Mouse (Mus musculus) midbrain, embryonic 14.5 days (tissue): ENCODE data around the gene Fyco1. TPM values are rescaled to one million over a fixed set of nuclear protein-coding genes. Genes with fewer than 3 reads are reported as not detected.
"Not testable (repeated sequence)": the region's sequence is repeated elsewhere in the genome, so short reads cannot be mapped to it uniquely, and the experiment has no call there.

Source experiments
- ATAC-seq: fragments of 200-750 bp; cut with Nextera tagmentation; 2 replicates; pipeline ENCODE4 v1.8.0; 2017; ENCODE audit warnings: moderate number of reproducible peaks, moderate library complexity; ENCODE audit not compliant: low FRiP score, low TSS enrichment
- DNase-seq: peaks from one replicate; pipeline ENCODE4 v3.0.0-alpha.2; 2015
- H3K27ac ChIP-seq: fragments of 300-500 bp; sonication (generic); replicated peaks from 2 replicates; pipeline ENCODE4 v1.5.1; 2014; ENCODE audit warnings: mild to moderate bottlenecking, low read depth, low read length, moderate library complexity
- H3K27me3 ChIP-seq: fragments of 300-500 bp; sonication (generic); 2 replicates; pipeline ENCODE4 v1.6.1; 2014; ENCODE audit warnings: low read length, control low read depth, mixed read lengths; ENCODE audit not compliant: control insufficient read depth, insufficient read depth
- H3K36me3 ChIP-seq: fragments of 300-500 bp; sonication (generic); 2 replicates; pipeline ENCODE4 v1.6.1; 2014; ENCODE audit warnings: low read length, control low read depth; ENCODE audit not compliant: control insufficient read depth, insufficient read depth
- H3K4me1 ChIP-seq: fragments of 300-500 bp; sonication (generic); 2 replicates; pipeline ENCODE4 v1.6.1; 2014; ENCODE audit warnings: mild to moderate bottlenecking, antibody characterized with exemption, low read length, control low read depth; ENCODE audit not compliant: control insufficient read depth, insufficient read depth
- H3K4me2 ChIP-seq: fragments of 300-500 bp; sonication (generic); 2 replicates; pipeline ENCODE4 v1.6.1; 2014; ENCODE audit warnings: mild to moderate bottlenecking, low read length, moderate library complexity
- H3K4me3 ChIP-seq: fragments of 300-500 bp; sonication (generic); replicated peaks from 2 replicates; pipeline ENCODE4 v1.5.1; 2014; ENCODE audit warnings: low read depth, low read length
- H3K9ac ChIP-seq: fragments of 300-500 bp; sonication (generic); replicated peaks from 2 replicates; pipeline ENCODE4 v1.6.1; 2014; ENCODE audit warnings: mild to moderate bottlenecking, low read length, moderate library complexity
- H3K9me3 ChIP-seq: fragments of 300-500 bp; sonication (generic); 2 replicates; pipeline ENCODE4 v1.6.1; 2016; ENCODE audit warnings: low read length, control low read depth, mixed read lengths; ENCODE audit not compliant: control insufficient read depth
- WGBS: fragments of 180-500 bp; shearing (Covaris S2); extraction: QIAGEN DNeasy Blood & Tissue Kit; methylation state at CpG from one replicate; pipeline ENCODE4 v1.1.7; 2014; 5-methylcytosine and 5-hydroxymethylcytosine counted together
- polyA plus RNA-seq: library from polyadenylated mRNA; unstranded; fragments of >200 nt; fragmentation: Nextera tagmentation; extraction: Ambion mirVana; gene quantifications from 2 replicates; pipeline ENCODE4 v1.2.1, GENCODE M21; 2014

The Fyco1 gene
- polyA plus RNA-seq, 1 experiment from 2014 or later, result 10.2 TPM

- not testable (repeated sequence) for DNase-seq, H3K9me3 ChIP-seq, H3K4me1 ChIP-seq, ATAC-seq, H3K4me2 ChIP-seq, H3K36me3 ChIP-seq, H3K27ac ChIP-seq, H3K27me3 ChIP-seq, H3K4me3 ChIP-seq, H3K9ac ChIP-seq
- WGBS, result 95% methylated on average over 7 of the region's 8 CpGs
These were observed 102.0 kb downstream of the Fyco1 start for GRCm38 (mm10) chr9:123749687-123750086.

- H3K9me3 ChIP-seq, result no peaks in the 10 kb centered on the region
- H3K4me2 ChIP-seq, result no peak overlapping the region
- H3K9ac ChIP-seq, result no peak overlapping the region
- ATAC-seq (no peak), DNase-seq (no peak)
- no peak overlapping the region for H3K27ac ChIP-seq
- 91% methylated on average over 4 of the region's 4 CpGs for whole genome bisulfite sequencing
- H3K27me3 ChIP-seq, result no peaks in the 10 kb centered on the region
- H3K4me3 ChIP-seq, result no peak overlapping the region
- H3K4me1 ChIP-seq, result no peaks in the 10 kb centered on the region
- H3K36me3 ChIP-seq, result no peaks in the 10 kb centered on the region
These were observed 110.9 kb downstream of the Fyco1 start for GRCm38 (mm10) chr9:123740799-123741198.

Other genes with a start within 250 kb of the Fyco1 start
- gene Slc6a20b, start 219.3 kb downstream of the Fyco1 start, polyA plus RNA-seq, result 0.18 and 0.33 TPM in 2 replicates
- 0.16 and 0.51 TPM in 2 replicates for gene Ccr9, start 173.5 kb downstream of the Fyco1 start, polyA plus RNA-seq
- 0.81 and 13.1 TPM in 2 replicates for gene Slc6a20a, start 173.0 kb downstream of the Fyco1 start, polyA plus RNA-seq
- gene Lztfl1, start 134.2 kb downstream of the Fyco1 start, polyA plus RNA-seq, result 55.0 and 60.7 TPM in 2 replicates
- gene Cxcr6, start 45.4 kb downstream of the Fyco1 start, polyA plus RNA-seq, result 0.11 TPM in 2 replicates
- 0.04 TPM in 1 of 2 replicates, not detected in the other for gene Xcr1, start 10.1 kb upstream of the Fyco1 start, polyA plus RNA-seq
- gene Ccr1, start 116.8 kb upstream of the Fyco1 start, polyA plus RNA-seq, result 1.7 TPM in 1 of 2 replicates, not detected in the other
- not detected in 2 replicates for gene Ccr1l1, start 126.5 kb upstream of the Fyco1 start, polyA plus RNA-seq
- not detected in 2 replicates for gene Ccr3, start 170.1 kb upstream of the Fyco1 start, polyA plus RNA-seq